Mouse (Mus musculus) CH12.LX (cell line): ENCODE data around the gene Rae1.

Experiments used
- ELF1 ChIP-seq: IDR thresholded peaks from 2 replicates; pipeline ENCODE4 v1.6.1; 2014; ENCODE audit warnings: low read depth, mild to moderate bottlenecking, inconsistent platforms, low read length, improper control_type of control experiment
- MYC ChIP-seq: IDR thresholded peaks from 2 replicates; pipeline ENCODE4 v1.6.1; 2011; ENCODE audit warnings: low read depth, mild to moderate bottlenecking, improper control_type of control experiment, low read length
- POLR2A ChIP-seq: IDR thresholded peaks from 2 replicates; pipeline ENCODE4 v1.6.1; 2011; ENCODE audit warnings: low read depth, mild to moderate bottlenecking, improper control_type of control experiment, low read length

GRCm38 (mm10) chr2:173064864-173065263 lies 64.9 kb downstream of the Rae1 start:
- no peak for TF ChIP-seq MYC
- no peak for TF ChIP-seq POLR2A
- TF ChIP-seq ELF1, result no peak
